Mouse (Mus musculus) large intestine, adult 2 months (tissue): ENCODE measurements at regions not wholly inside any gene's neighbourhood (a gene's known extent, or its start where the extent isn't known, plus 50 kb on each side); places are given as distances from the start of the nearest gene placed in this dataset.

Experiments
- DNase-seq: peaks from one replicate; pipeline ENCODE4 v3.0.0-alpha.2; 2012; ENCODE audit warnings: low read depth, low spot score
- WGBS: fragments of 180-500 bp; shearing (Covaris S2); methylation state at CpG from one replicate; pipeline ENCODE4 v1.1.7; 2018; 5-methylcytosine and 5-hydroxymethylcytosine counted together

- WGBS = 79% methylated on average over 3 of the region's 3 CpGs
- DNase-seq = no peak
Measured at GRCm38 (mm10) chr5:75786196-75786595, 192.1 kb downstream of the Kdr start.

DNA sequence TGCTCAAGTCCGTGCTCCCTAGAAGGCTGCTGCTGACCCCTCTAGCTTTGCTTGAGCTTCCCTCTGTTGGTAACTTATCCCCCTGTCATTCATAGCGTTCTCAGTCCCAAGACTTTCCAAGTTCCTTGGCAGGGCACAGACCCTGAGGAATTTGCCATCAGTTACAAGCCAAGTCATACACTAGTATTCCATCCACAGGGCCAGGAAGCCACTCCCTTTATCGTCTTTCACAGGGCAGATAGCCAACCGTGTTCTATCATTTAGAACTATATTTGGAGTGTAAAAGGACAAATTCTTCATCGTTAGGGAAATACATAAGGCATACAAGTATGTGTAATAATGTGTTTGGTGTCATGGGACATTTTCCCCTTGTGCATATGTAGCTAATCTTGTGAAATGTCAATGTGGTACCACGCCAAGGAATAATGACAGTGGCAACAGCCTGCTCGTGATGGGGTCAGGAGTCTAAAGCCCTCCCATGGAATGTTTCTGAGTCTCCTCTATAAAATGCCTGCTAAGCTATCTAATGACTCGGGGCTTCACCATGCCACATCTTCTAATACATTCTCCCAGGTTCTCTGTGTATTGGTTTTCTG, 193.2 kb downstream of the Kdr start:
- no peak for DNase-seq
- 66% methylated on average over 8 of the region's 8 CpGs for WGBS

- 55% methylated on average over 5 of the region's 5 CpGs for WGBS
Measured at GRCm38 (mm10) chr5:75770592-75770991, 195.9 kb downstream of the Kit start.

GRCm38 (mm10) chr5:75767213-75767612, 192.5 kb downstream of the Kit start:
- WGBS = 14% methylated on average over 1 of the region's 1 CpGs
- DNase-seq = no peak

More at GRCm38 (mm10) chr5:75770592-75770991, 195.9 kb downstream of the Kit start:
- DNase-seq = no peak

DNA sequence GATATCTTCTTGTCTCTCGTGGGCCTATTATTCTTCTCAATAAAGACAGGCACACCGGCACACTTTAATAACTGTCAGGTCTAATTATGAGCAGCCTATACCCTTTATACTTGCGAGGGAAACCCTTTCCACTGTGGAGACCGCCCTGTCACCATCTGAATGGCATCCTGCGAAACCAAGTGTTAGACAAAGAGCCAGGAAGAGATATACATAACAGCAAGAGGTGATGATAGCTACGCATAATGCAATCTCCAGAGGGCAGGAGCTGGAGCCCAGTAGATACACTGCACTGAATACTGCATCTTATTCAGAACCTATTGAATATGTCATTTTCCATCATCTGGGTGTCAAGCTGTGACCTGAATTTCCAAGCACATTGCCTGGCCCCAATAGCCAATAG, 187.7 kb downstream of the Kit start:
- WGBS = 86% methylated on average over 6 of the region's 6 CpGs
- no peak for DNase-seq

DNA sequence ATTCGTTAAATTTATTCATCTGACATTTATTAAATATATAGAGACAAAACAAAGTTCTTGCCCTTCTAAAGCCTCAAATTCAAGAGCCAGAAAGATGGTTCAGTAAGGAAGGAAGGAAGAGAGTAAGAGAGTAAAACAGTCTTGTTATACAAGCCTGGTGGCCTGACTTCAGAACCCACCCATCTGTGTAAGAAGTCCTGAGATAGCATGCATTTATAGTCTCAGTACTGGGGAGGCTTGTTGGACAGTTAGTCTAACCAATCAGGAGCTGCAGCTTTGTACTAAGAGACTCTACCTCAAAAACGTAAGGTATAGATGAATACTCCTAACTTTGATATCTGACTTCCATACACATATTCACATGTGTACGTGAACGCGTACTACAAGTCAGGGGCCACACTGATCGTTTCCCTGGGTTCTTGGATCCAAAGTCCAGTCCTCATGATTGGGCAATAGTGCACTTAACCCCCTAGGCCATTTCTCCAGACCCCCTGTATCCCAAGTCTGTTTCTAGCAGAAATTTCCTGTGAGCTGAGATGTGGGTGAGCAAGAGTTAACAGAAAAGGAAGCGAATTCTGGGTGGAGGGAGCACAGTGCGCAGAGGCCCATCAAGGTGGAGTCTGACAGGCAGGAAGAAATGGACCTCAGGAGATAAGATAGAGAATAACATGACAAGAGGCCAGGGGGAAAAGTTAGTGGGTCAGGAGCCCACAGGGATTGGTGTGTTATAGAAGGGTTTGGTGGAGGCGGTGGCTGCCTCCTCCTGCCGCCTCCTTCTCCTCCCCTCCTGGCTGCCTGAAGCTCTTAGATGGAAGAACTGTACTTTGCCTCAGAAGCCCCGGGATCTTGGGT, 187.0 kb downstream of the Kit start:
- 67% methylated on average over 11 of the region's 11 CpGs for WGBS
- DNase-seq = no peak

DNA sequence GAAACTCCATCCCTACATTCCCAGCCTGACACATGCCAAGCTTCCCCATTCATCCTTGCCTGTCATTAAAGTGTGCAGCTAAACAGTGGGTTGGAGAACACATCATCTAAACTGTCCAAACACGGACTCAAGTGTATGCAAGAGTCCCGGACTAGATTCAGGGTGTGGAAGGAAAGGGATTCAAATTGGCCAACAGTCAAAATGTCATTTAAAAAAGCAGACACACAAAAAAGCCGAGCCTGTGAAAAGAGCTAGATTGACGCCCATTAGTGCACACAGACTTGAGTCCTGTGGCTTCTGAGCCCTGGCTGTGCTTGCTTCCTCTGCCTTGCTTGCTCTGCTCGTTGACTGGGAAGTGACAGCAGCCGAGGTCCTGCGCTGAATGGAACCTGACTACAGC, 181.5 kb downstream of the Kit start:
- WGBS = 54% methylated on average over 7 of the region's 7 CpGs
- no peak for DNase-seq

DNA sequence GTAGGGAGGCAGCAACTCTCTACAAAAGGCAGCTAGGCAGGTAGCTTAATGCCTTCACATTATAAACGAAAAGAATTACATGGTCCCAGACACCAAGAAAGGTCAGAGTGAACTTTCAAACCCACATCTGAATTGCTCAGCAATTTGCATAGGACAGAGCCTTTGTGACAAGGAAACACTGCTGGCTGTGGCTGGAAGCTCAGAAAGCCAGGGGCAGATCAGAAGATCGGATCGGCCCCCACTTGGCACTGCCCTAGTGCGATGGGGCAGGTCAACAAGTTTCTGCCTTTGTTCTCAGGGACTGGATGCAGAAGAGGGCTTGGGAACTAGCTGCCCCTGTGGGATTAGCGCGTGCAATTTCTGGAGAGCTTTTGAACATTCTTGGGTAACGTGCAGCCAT, 179.6 kb downstream of the Kit start:
- DNase-seq = no peak
- 76% methylated on average over 7 of the region's 7 CpGs for WGBS

DNA sequence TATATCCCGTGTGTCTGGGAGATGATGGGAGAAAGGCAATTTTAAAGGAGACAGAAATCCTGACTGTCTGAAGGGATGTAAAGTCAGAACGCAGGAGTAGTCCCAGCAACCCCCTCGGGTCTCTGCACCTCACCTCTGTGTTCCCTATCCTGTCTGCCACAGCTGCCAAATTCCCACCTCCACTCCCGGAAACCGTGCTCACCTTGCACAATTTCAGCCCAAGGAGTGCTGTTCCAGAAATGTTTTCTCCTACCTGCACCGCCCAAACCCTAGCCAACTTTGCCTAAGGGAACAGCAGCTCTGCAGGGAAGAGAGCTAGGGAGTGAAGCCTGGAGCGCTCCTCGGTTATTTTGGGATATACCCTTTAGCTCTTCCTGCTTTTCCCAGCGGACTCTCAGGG, 170.6 kb downstream of the Kit start:
- DNase-seq = no peak
- WGBS = 73% methylated on average over 9 of the region's 9 CpGs

- no peak for DNase-seq
- WGBS = 9% methylated on average over 6 of the region's 6 CpGs
Measured at GRCm38 (mm10) chr5:75744475-75745045, 169.8 kb downstream of the Kit start.

- 79% methylated on average over 8 of the region's 8 CpGs for WGBS
- DNase-seq = no peak
Measured at GRCm38 (mm10) chr5:75739336-75739735, 164.6 kb downstream of the Kit start.

DNA sequence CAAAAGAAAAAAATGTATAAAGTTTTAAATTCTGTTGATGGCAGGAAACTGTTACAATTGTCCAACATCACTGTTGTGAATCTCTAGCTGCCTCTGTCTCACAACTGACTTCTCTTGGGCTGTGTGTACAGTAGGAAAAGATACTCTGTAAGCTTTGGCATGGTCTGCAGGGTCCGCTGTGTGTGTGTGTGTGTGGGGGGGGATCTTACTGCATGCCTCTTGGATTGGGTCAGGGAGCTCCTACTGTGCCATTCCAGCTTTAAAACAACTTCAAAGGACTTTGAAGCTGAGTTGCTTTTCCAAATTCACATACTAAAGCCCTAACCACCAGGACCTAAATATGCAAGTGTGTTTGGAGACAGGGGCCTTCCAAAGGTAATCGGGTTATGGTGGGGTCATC, 163.7 kb downstream of the Kit start:
- no peak for DNase-seq
- 80% methylated on average over 2 of the region's 2 CpGs for WGBS

- WGBS = 91% methylated on average over 7 of the region's 7 CpGs
- DNase-seq = no peak
Measured at GRCm38 (mm10) chr5:75737752-75738151, 163.0 kb downstream of the Kit start.

DNA sequence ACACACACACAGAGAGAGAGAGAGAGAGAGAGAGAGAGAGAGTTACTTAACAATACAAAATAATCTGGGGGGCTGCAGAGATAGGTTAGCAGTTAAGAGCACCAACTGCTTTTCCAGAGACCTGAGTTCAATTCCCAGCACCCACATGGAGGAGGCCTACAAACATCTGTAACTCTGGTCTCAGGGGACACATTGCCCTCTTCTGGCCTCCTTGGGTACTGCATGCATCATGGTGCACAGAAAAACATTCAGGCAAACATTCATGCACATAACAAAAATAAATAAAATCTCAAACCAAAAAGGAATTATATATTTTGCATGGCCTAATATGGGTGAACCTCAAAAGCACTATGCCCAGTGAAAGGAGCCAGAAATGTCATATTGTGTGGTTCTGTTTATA, 161.6 kb downstream of the Kit start:
- DNase-seq = no peak

DNA sequence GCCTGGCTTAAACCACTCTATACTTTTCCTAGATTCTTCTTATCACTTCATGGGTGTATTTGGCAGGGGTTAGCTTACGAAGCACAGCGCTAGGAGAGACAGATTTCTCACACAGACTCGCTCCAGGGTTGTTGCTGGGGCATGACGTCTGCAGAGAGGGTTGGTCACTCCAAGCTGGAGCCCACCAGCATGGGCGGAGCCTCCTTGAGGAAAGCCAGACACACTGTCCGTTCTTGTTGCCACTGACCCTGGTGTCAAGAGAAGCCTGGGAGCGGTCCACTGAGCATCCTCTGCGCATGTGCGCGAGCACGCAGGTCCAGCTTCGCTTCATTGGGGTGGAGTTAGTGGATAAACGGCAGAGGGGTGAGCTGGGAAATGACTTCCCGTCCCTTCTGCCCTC, 159.8 kb downstream of the Kit start:
- no peak for DNase-seq
- WGBS = 73% methylated on average over 14 of the region's 14 CpGs

- no peak for DNase-seq
- 82% methylated on average over 6 of the region's 6 CpGs for WGBS
Measured at GRCm38 (mm10) chr5:75734043-75734442, 159.3 kb downstream of the Kit start.

GRCm38 (mm10) chr5:75731236-75731635, 156.5 kb downstream of the Kit start:
- 75% methylated on average over 4 of the region's 4 CpGs for WGBS
- DNase-seq = no peak

- DNase-seq = no peak
- 39% methylated on average over 3 of the region's 3 CpGs for WGBS
Measured at GRCm38 (mm10) chr5:75730698-75731097, 156.0 kb downstream of the Kit start.

- WGBS = 73% methylated on average over 2 of the region's 2 CpGs
- DNase-seq = no peak
Measured at GRCm38 (mm10) chr5:75721291-75721690, 146.6 kb downstream of the Kit start.

DNA sequence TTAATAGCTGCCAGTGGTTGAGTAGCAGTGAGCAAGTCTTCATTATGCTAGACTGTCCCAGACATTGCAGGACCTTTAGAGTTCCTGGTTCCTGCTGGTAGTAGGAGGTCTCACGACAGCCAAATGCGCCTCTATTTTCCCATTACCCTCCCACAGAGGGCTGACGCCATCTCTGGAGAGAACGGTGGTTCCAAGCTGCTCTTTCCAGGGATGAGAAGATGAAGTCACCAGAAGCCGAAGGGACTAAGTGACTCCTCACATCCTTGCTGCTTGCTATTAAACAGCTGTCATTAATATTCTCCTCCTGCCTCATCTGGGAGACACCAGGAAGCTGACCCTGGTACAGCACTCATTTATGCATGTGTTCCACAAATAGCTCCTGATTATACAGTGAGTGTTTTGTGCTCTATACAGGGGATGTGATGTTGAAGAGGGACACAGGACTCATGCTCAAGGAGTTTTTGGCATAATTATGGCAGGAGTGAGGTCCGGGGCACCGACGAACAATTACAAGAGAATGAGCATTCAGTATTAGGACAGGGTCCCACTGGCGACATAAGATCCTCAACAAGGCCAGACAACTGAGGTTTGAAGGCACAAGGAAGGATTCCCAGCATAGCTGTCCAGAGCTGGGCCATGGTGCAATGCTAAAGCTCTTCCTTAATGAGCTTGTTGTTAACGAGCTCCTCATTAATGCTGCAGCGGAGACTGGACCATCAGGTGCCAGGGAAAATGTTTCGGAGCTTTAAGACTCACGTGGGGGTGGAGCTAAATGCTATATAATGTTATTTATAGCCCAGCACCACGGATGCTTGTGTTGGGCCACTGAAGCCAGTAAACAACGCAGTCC, 145.6 kb downstream of the Kit start:
- 76% methylated on average over 15 of the region's 15 CpGs for WGBS
- DNase-seq = no peak
